Mouse (Mus musculus): Measurements from ENCODE around the gene Gpr89.

Gene Gpr89

GRCm38 (mm10) chr3:96904851-96905541, at the start of gene Gpr89:
TSS of gene Gpr89 (minus strand) at chr3:96905346.
- peak; percentile 95 for DNase-seq

GRCm38 (mm10) chr3:96953489-96954233, 48.5 kb upstream of the Gpr89 start:
- no peak for DNase-seq

GRCm38 (mm10) chr3:96942706-96943105, 37.6 kb upstream of the Gpr89 start:
- DNase-seq, result no peak

GRCm38 (mm10) chr3:96938738-96939137, 33.6 kb upstream of the Gpr89 start:
- peak; percentile 89 for DNase-seq

GRCm38 (mm10) chr3:96937606-96938005, 32.5 kb upstream of the Gpr89 start:
- peak; percentile 49 for DNase-seq

- DNase-seq, result peak; percentile 81
Measured at GRCm38 (mm10) chr3:96936241-96936640, 31.1 kb upstream of the Gpr89 start.

- peak; percentile 78 for DNase-seq
Measured at GRCm38 (mm10) chr3:96931261-96931681, 26.1 kb upstream of the Gpr89 start.

- peak; percentile 63 for DNase-seq
Measured at GRCm38 (mm10) chr3:96925920-96926319, 20.8 kb upstream of the Gpr89 start, which contains the start of gene Gja8. TSS of gene Gja8 (minus strand) at chr3:96926020.

- no peak for DNase-seq
Measured at GRCm38 (mm10) chr3:96924631-96925030, 19.5 kb upstream of the Gpr89 start.

GRCm38 (mm10) chr3:96920991-96921390, 15.8 kb upstream of the Gpr89 start:
- DNase-seq, result no peak

GRCm38 (mm10) chr3:96905592-96905991, 446 bp upstream of the Gpr89 start:
- DNase-seq, result no peak

GRCm38 (mm10) chr3:96904393-96904792, 753 bp downstream of the Gpr89 start, which contains the start of gene Gja5:
TSS of gene Gja5 (plus strand) at chr3:96904693.
- no peak for DNase-seq

GRCm38 (mm10) chr3:96902336-96902999, 2.7 kb downstream of the Gpr89 start:
- no peak for DNase-seq

- no peak for DNase-seq
Measured at GRCm38 (mm10) chr3:96883690-96884089, 21.5 kb downstream of the Gpr89 start.

- no peak for DNase-seq
Measured at GRCm38 (mm10) chr3:96882061-96882849, 22.9 kb downstream of the Gpr89 start.

GRCm38 (mm10) chr3:96881557-96881956, 23.6 kb downstream of the Gpr89 start:
- no peak for DNase-seq

- DNase-seq, result no peak
Measured at GRCm38 (mm10) chr3:96880385-96880784, 24.8 kb downstream of the Gpr89 start.

- DNase-seq, result no peak
Measured at GRCm38 (mm10) chr3:96879536-96879935, 25.6 kb downstream of the Gpr89 start.

GRCm38 (mm10) chr3:96874808-96875571, 30.2 kb downstream of the Gpr89 start:
- no peak for DNase-seq

GRCm38 (mm10) chr3:96872501-96872900, 32.6 kb downstream of the Gpr89 start:
- no peak for DNase-seq

GRCm38 (mm10) chr3:96871070-96871469, 34.1 kb downstream of the Gpr89 start:
- no peak for DNase-seq

- DNase-seq, result no peak
Measured at GRCm38 (mm10) chr3:96870270-96870669, 34.9 kb downstream of the Gpr89 start.

All from retina, postnatal 1 day (tissue).